Mouse (Mus musculus) retina, adult 2 months (tissue): Measurements from ENCODE around the gene Gss.

Source experiments
- DNase-seq: peaks from one replicate; pipeline ENCODE4 v3.0.0-alpha.2; 2012; ENCODE audit warnings: low read depth, low spot score

The Gss gene

DNA sequence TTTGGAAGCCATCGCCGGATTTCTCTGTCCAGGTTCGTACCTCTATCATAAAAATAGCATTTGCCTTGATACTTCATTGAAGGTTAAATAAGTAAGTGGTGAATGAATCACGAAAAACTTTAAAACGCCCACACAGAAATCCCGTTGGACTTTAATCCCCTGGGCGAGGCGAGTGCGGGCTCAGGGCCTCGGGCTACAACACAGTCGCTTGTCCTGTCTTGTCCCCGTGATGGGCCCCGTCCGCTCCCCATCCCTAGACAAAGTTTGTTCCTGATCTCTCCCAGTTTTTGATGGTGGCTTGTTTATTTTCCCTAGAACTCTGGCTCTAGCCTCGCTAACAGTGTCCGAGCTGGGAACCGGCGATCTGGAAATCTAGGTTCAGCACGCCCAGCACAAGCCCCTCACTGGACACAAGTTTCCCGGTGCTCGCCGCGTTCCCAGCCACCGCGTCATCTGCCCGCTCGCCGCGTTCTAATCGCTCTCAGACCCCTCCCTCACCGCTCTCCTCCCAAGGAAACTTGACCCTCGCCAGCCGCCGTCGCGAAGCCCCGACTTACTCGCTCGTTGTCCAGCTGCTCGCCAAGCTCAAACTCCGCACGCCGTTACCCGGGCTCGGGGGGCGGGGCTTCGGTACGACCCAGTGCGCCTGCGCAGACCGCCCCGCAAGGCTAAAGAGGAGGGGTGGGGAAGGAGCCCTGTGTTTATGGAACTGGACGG lies at the start of gene Gss:
TSS of gene Gss (minus strand) at position 674 of the 717 bp plus-strand sequence.
- peak; percentile 96 for DNase-seq

DNA sequence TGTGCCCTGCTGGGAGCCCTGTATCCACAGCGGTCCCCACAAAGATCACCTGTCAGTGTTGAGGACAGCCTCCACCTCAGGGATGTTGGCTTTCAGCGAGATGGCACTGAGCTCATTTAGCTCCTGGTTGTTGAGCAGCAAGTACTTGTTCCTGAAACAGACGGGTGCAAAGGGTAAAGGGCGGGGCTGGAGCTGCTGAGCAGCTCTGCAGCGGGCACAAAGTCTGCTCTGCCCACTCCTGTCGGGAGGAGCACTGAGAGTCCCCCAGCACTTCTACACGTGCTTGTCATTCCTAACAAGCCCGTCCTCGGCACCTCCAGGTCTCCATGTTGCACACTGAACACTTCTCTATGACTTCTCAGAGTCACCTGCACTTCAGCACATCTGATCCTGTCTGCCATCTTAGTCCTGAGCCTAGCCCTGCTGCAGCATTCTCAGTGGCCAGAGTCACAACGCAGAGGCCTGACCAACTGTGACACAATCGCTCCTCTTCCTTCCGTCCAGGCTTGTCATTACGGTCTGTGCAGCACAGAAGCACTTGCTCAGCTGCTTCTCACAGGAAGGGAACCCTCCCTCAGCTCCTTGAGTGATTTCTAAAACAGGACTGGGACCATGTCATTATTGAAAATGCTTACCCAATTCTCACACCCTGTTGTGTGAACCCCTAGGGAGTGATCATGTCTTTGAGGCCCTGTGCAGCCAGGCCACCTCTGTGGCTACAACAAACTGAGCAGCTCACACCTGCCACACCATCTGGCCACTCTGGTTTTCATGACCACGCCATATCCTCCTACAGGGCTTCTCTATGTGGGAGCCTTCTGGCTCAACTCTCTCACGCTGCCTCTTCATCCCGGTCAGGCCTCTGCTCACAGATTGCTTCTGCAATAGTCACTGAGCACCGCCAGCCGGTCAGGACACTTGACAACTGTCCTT lies 49.2 kb upstream of the Gss start:
- DNase-seq, result no peak

DNA sequence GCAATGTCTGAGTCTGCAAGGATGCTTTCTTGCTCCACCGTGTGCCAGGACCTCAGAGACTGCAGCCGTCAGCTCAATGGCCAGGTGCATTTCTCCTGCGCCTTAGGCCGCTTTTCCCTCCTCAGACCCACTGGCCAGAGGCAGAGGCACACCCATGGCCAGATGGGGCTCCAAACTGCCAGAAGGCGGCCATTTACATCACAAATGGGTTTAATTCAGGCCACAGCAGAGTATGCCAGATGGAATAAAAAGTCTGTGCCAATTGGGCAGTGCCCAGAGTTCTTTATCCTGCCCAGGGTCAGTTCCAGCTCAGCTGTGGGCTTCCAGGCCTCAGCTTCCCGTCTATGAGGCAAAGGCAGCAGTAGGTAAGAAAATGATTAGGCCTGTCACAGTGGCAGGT lies 48.0 kb upstream of the Gss start:
- peak; percentile 25 for DNase-seq

DNA sequence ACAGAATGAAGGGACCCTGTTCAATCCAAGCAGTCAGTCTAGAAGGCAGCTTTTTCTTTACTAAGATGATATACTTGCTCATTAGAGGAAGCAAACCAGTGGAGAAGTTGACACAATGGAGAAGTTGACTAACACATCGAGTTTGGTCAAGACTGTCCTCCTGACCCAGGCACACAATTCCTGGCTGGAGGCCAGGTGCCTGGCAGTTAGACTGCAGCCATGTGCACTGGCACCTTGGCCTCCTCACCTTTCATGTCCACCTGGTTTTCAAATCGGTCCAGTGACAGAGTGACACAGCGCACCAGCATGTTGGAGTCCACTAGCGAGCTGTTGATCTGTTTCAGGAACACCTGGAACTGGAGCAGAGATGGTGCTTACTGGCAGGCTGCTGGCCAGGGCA lies 44.8 kb upstream of the Gss start:
- DNase-seq, result no peak

DNA sequence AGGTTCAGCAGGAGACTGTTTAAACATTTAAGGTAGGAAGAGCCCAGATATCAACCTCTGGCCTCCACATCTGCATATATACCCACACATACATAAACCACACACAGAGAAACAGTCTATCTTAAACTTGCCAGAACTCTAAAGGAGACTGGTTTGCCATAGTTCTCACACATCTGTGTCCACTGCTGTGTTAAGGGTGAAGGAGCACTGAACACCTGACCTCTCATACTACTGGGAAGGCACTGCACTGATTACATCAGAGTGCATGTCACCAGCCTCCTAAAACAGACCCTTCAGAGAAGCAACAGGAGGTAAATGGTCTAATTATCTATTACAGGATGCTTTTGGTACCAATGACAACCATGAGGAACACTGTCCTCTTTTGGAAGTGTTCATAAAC lies 44.3 kb upstream of the Gss start:
- no peak for DNase-seq

DNA sequence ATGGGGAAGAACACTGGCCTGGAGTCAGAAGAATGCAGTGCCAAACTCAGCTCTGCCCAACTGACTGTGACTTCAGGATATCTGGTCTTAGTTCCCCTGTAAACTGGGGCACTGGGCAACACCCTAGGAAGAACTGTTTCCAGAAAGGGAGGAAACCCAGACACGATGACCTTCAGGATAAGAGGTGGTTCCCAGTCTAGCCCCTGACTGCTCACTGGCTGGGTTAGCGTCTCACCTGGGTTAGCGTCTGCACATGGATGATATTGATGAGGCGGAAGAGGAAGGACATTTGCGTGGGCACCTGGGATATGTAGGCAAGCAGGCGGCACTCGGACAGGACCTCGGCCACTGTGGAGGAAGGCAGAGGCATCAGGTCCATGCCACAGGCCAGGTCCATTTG lies 43.4 kb upstream of the Gss start:
- DNase-seq, result no peak

DNA sequence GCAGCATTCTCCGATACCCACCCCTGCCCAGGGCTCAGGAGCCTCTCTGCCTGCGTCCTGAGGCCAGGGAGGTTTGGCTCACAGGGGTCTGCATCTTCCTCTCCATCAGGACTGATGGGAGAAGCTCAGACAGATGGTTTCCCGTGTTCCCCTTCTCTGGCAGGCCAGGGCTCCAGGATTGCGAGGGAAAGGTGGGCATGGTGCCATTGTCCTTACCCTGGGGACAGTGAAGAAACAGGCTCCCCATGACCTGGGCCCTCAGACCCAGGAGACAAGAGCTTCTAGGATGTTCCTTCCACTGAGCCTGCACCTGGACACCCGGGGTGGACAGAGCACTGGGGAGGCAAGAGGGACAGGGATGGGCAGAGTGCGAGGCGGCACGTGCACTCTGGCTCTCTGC lies 42.0 kb upstream of the Gss start:
- no peak for DNase-seq

DNA sequence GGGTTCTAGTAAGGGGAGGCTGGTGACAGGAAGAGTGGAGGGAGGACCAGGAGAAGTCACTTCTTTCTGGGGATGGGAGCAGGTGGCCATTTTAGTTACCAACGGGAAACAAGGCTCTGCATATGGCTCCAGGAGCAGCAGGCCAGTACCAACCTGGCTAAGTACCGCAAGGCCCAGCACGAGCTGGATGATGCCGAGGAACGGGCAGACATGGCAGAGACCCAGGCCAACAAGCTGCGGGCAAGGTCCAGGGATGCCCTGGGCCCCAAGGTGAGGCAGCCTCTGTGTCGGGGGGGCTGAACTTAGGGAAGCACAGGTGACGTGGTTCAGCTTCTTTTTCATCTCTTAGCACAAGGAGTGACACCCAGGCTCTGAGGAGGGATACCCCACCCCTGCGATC lies 41.1 kb upstream of the Gss start:
- DNase-seq, result no peak

DNA sequence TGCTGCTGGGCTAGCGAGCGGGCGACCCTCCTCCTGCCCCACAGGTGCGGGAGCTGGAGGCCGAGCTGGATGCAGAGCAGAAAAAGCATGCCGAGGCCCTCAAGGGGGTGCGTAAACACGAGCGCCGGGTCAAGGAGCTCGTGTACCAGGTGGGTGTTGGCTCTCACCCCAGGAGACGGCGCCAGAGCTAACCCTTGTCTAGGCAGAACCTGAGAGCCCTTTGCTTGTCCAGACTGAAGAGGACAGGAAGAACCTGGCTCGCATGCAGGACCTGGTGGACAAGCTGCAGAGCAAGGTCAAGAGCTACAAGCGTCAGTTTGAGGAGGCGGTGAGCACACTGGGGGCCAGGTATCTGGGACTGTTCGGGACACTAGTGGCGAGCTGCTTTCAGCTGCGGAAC lies 40.5 kb upstream of the Gss start:
- no peak for DNase-seq

DNA sequence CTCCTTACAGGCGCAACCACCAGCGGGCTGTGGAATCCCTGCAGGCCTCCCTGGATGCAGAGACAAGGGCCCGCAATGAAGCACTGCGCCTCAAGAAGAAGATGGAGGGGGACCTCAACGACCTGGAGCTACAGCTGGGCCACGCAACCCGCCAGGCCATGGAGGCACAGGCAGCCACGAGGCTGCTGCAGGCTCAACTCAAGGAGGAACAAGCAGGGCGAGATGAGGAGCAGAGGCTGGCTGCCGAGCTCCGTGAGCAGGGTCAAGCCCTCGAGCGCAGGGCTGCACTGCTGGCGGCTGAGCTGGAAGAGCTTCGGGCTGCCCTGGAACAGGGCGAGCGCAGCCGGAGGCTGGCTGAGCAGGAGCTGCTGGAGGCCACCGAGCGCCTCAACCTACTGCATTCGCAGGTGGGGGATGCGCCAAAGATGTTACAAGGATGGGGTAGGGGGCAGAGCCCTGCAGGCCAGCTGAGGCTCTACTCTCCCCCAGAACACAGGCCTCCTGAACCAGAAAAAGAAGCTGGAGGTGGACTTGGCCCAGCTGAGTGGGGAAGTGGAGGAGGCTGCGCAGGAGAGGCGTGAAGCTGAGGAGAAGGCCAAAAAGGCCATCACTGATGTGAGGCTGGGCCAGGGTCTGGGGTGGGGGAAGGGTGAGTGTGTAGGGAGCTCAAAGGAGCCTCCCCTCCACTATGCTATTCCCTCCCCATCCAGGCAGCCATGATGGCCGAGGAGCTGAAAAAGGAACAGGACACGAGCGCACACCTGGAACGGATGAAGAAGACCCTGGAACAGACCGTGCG lies 39.7 kb upstream of the Gss start:
- DNase-seq, result no peak

DNA sequence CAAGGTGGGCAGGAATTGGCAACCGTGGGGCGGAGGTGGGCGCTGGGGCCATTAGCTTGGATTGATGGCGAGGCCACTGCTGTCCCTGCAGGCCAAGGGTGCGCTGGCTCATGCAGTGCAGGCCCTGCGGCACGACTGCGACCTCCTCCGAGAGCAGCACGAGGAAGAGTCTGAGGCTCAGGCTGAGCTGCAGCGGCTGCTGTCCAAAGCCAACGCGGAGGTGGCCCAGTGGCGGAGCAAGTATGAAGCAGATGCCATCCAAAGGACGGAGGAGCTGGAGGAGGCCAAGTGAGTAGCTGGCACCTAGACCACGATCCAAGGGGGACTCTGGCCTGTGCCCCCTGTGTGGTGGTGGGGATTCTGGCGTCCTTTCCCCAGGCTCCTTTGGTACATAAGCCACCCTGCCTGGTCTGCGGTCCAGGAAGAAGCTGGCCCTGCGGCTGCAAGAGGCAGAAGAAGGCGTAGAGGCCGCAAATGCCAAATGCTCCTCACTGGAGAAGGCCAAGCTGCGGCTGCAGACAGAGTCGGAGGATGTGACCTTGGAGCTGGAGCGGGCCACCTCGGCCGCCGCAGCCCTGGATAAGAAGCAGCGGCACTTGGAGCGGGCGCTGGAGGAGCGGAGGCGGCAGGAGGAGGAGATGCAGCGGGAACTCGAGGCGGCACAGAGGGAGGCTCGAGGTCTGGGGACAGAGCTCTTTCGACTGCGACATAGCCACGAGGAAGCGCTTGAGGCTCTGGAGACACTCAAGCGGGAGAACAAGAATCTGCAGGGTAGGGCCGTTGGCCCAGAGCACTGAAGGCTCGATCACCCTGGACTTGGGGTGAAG lies 38.2 kb upstream of the Gss start:
- no peak for DNase-seq

DNA sequence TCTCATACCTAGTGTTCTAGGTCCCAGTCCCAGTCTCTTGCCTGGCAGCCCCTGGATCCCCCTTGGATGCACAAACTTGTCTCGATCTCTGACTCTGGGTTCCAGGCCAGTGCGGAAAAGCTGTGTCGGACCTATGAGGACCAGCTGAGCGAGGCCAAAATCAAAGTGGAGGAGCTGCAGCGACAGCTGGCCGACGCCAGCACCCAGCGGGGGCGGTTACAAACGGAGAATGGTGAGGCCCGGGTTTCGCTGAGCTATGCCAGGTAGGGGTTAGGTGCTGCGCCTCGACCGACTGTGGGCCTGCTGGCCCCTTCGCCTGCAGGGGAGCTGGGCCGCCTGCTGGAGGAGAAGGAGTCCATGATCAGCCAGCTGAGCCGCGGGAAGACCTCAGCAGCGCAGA lies 37.5 kb upstream of the Gss start:
- no peak for DNase-seq

DNA sequence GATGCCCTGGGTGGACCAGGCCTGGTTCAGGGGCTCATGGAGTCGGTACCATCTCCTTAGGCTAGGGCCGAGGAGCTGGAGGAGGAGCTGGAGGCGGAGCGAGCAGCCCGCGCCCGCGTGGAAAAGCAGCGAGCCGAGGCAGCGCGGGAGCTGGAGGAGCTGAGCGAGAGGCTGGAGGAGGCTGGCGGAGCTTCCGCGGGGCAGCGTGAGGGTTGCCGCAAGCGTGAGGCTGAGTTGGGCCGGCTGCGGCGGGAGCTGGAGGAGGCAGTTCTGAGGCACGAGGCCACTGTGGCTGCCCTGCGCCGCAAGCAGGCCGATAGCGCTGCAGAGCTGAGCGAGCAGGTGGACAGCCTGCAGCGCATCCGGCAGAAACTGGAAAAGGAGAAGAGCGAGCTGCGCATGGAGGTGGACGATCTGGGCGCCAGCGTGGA lies 36.6 kb upstream of the Gss start:
- DNase-seq, result no peak

DNA sequence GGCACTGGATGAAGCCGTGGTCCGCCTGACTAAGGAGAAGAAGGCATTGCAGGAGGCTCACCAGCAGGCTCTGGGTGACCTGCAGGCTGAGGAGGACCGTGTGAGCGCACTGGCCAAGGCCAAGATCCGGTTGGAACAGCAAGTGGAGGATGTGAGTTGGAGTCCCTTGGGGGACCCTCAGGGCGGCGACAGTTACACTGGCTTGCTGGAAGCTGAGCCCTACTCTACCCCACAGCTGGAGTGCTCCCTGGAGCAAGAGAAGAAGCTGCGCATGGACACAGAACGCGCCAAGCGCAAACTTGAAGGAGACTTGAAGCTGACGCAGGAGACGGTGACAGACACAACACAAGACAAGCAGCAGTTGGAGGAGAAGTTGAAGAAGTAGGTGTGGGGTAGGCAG lies 35.9 kb upstream of the Gss start:
- DNase-seq, result no peak

DNA sequence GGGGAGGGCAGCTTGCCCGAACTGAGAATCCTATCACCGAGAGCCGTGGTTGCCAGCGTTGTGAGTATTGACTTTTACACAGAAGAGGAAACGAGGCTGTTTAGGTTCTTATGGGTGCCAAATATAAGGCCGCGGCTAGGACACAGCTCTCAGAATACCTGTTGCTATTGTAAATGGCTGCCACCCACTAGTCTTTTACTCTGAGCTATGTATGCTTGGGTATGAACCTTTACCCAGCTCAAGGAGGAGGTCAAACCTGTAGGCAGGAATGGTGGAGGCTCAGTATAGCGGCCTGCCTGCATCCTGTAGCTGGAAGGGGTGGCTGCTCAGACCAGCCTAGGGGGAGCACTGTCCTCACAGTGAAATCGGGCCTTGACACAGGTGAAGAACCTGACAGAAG lies 35.5 kb upstream of the Gss start:
- DNase-seq, result no peak

DNA sequence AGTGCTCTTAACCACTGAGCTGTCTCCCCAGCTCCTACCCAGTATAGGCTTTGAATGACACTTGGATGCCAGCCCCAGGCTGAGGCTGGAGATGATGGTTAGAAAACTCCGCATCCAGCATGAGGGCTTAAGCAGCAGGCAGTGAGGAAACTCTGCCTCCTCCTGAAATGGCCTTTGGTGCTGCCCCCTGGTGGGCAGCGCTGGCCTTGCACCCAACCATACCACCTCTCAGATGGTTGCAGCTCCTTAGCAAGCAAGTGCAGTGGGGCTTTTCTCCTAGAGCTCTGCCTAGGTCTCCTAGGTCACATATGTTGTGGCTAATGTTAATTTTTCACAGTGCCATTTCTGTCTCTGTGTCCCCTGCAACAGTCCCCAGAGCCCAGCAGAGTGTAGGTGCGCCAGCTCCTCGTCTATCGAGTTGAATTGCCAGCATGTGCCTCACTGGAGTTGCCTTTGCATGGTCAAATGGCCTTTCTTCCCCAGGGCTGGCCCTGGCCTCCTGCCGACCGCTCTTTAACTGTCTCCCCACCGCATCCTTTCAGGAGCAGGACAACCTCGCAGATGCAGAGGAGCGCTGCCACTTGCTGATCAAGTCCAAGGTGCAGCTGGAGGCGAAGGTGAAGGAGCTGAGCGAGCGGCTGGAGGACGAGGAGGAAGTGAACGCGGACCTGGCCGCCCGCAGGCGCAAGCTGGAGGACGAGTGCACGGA lies 34.6 kb upstream of the Gss start:
- DNase-seq, result peak; percentile 50

DNA sequence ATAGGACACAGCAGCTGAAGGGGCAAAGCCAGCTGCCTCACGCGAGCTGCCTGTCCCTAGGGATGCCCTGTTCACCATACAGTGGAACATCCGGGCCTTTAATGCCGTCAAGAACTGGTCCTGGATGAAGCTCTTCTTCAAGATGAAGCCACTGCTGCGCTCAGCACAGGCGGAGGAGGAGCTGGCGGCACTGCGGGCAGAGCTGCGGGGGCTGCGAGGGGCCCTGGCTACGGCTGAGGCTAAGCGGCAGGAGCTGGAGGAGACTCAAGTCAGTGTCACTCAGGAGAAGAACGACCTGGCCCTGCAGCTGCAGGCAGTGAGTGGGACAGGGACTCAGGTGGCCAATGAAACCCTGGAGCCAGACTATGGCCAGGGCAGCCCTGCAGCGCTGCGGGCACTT lies 33.7 kb upstream of the Gss start:
- DNase-seq, result no peak

DNA sequence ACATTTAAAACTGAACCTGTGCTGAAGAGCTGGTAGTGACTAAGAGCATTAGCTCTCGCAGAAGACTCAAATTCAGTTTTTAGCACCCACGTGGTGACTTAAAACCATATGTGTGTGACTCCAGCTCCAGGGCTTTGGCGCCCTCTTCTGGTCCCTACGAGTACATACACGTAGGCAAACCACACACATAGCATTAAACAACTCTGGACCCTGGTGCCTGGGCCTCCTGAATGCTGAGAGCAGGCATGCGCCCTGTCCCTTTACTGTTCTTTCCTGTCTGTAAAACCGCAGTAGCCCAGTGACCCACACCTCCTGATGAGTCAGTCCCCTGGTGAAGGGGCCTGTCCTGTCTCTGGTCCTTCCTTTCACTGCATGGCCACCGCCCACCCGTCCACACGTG lies 32.1 kb upstream of the Gss start:
- DNase-seq, result peak; percentile 44

DNA sequence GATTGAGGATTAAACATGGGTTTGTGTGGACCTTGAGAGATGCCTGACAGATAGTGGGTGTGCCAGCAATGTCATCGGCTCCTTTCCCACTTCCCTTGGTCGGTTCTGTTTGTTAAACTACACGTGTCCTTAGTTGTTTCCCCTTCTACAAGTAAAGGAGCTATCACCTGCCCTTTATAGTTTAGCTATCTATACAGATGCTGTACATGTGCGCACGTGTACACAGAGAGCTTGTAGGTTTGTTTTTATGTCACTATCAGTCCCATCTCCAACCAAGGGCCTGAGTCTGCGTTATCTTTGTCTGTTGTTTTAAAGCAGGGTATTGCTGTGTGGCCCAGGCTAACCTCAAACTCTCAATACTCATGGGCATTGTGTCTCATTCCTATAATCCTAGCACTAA lies 31.4 kb upstream of the Gss start:
- no peak for DNase-seq

DNA sequence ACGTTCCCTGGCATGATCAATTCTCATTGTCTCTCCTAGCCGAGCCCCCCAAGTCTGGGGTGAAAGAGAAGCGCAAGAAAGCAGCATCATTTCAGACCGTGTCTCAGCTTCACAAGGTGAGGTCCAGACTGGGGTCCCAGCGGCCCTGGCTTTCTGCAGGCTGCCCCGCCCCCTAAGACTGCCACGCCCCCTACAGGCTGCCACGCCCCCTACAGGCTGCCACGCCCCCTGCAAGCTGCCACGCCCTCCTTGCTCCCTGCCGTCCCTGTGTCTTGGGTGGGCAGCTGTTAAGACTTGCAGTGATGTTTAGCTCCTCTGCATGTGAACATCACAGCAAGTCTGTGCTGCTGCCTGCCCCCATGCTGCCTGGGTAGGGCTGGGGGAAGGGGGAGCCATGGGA lies 30.0 kb upstream of the Gss start:
- no peak for DNase-seq

DNA sequence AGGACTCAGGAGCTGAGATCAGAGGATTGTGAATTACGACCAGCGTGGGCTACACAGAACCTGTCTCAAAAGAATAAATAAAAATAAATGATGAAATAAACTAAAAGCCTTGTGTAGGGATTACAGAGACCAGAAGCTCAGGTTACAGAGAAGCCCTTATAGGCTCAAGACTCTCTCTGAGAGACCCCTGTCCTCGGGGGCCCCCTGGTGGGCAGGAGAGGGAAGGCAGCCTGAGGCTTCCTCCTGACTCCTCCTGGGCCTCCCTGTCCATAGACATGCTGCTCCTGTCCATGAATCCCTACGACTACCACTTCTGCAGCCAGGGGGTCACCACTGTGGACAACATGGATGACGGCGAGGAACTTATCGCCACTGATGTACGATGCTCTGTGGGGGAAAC lies 27.2 kb upstream of the Gss start:
- DNase-seq, result peak; percentile 40
